Mouse (Mus musculus): ENCODE data around the gene Mrpl12. TPM values are rescaled to one million over a fixed set of nuclear protein-coding genes. Genes with fewer than 3 reads are reported as not detected.

Gene Mrpl12
- polyA plus RNA-seq, 1 experiment from 2014 or later = 176 TPM

- no peak for ATAC-seq (ENCODE audit: low FRiP score, low TSS enrichment)
- H3K27me3 ChIP-seq (ENCODE audit: insufficient read depth, low read length) = no peaks in the 10 kb centered on the region
- H3K4me1 ChIP-seq (ENCODE audit: insufficient read depth, low read length) = 0 out of 2 replicates have a peak, but pooled peaks cover 5% of the 10 kb centered on the region
Measured at GRCm38 (mm10) chr11:120453306-120453705, 31.1 kb upstream of the Mrpl12 start, which contains the start of gene Pde6g. Pde6g (minus strand) TSS chr11:120453500.

GRCm38 (mm10) chr11:120454965-120455364 lies 29.4 kb upstream of the Mrpl12 start:
- WGBS = 92% methylated on average over 4 of the region's 4 CpGs
- Histone ChIP-seq H3K27ac (ENCODE audit: low read length) (no peak overlapping the region), H3K9ac (replicated peaks; ENCODE audit: low read length) (no peak overlapping the region), H3K4me1 (ENCODE audit: insufficient read depth, low read length) (peaks cover 13% of the 10 kb centered on the region), H3K36me3 (ENCODE audit: insufficient read depth, low read length) (peaks cover 6% of the 10 kb centered on the region; the same call in 1 of the 2 replicates), H3K9me3 (ENCODE audit: low read length) (no peaks in the 10 kb centered on the region), H3K27me3 (ENCODE audit: insufficient read depth, low read length) (no peaks in the 10 kb centered on the region), H3K4me2 (replicated peaks; ENCODE audit: low read depth, low read length) (no peak overlapping the region), H3K4me3 (ENCODE audit: low read length) (no peak overlapping the region)
- no peak for ATAC-seq (ENCODE audit: low FRiP score, low TSS enrichment)

More at GRCm38 (mm10) chr11:120453306-120453705, 31.1 kb upstream of the Mrpl12 start, which contains the start of gene Pde6g:
- H3K4me2 ChIP-seq (replicated peaks; ENCODE audit: low read depth, low read length) = no peak within 1 kb of the TSS
- no peaks in the 10 kb centered on the region for H3K36me3 ChIP-seq (ENCODE audit: insufficient read depth, low read length)
- no peak within 1 kb of the TSS for H3K4me3 ChIP-seq (ENCODE audit: low read length)
- H3K9ac ChIP-seq (replicated peaks; ENCODE audit: low read length) = no peak within 1 kb of the TSS
- no peak within 1 kb of the TSS for H3K27ac ChIP-seq (ENCODE audit: low read length)
- WGBS = 91% methylated on average over 4 of the region's 4 CpGs
- H3K9me3 ChIP-seq (ENCODE audit: low read length) = no peaks in the 10 kb centered on the region

GRCm38 (mm10) chr11:120455413-120455812 lies 29.0 kb upstream of the Mrpl12 start:
- Histone ChIP-seq H3K4me1 (ENCODE audit: insufficient read depth, low read length) (peaks cover 13% of the 10 kb centered on the region), H3K4me3 (ENCODE audit: low read length) (no peak overlapping the region), H3K4me2 (replicated peaks; ENCODE audit: low read depth, low read length) (no peak overlapping the region), H3K27me3 (ENCODE audit: insufficient read depth, low read length) (no peaks in the 10 kb centered on the region), H3K27ac (ENCODE audit: low read length) (no peak overlapping the region), H3K9ac (replicated peaks; ENCODE audit: low read length) (no peak overlapping the region), H3K36me3 (ENCODE audit: insufficient read depth, low read length) (peaks cover 8% of the 10 kb centered on the region; the same call in 1 of the 2 replicates), H3K9me3 (ENCODE audit: low read length) (no peaks in the 10 kb centered on the region)
- 94% methylated on average over 7 of the region's 7 CpGs for WGBS
- no peak for ATAC-seq (ENCODE audit: low FRiP score, low TSS enrichment)

- ATAC-seq (ENCODE audit: low FRiP score, low TSS enrichment) = peak; percentile 10; the same call in 1 of the 2 replicates
Measured at GRCm38 (mm10) chr11:120457370-120457769, 27.0 kb upstream of the Mrpl12 start.

GRCm38 (mm10) chr11:120457772-120458751 lies 26.4 kb upstream of the Mrpl12 start, which contains the start of the genes Oxld1 and Ccdc137:
Oxld1 (minus strand) TSS chr11:120458068.
Ccdc137 (plus strand) TSS chr11:120458115.
- Histone ChIP-seq H3K27ac (ENCODE audit: low read length) (peak within 1 kb of the TSS; percentile 86), H3K27me3 (ENCODE audit: insufficient read depth, low read length) (no peaks in the 10 kb centered on the region), H3K4me3 (ENCODE audit: low read length) (peak within 1 kb of the TSS; percentile 88), H3K4me2 (replicated peaks; ENCODE audit: low read depth, low read length) (peak within 1 kb of the TSS; percentile 71), H3K9me3 (ENCODE audit: low read length) (no peaks in the 10 kb centered on the region), H3K36me3 (ENCODE audit: insufficient read depth, low read length) (peaks cover 26% of the 10 kb centered on the region), H3K4me1 (ENCODE audit: insufficient read depth, low read length) (peaks cover 13% of the 10 kb centered on the region), H3K9ac (replicated peaks; ENCODE audit: low read length) (peak within 1 kb of the TSS; percentile 97)
- WGBS = 3% methylated on average over 62 of the region's 62 CpGs
- ATAC-seq (ENCODE audit: low FRiP score, low TSS enrichment) = peak; percentile 96

More at GRCm38 (mm10) chr11:120457370-120457769, 27.0 kb upstream of the Mrpl12 start:
- H3K27me3 ChIP-seq (ENCODE audit: insufficient read depth, low read length) = no peaks in the 10 kb centered on the region
- peaks cover 25% of the 10 kb centered on the region for H3K36me3 ChIP-seq (ENCODE audit: insufficient read depth, low read length)
- peak overlapping the region; percentile 88 for H3K4me3 ChIP-seq (ENCODE audit: low read length)
- 24% methylated on average over 14 of the region's 14 CpGs for WGBS
- peak overlapping the region; percentile 97 for H3K9ac ChIP-seq (replicated peaks; ENCODE audit: low read length)
- H3K9me3 ChIP-seq (ENCODE audit: low read length) = no peaks in the 10 kb centered on the region
- peak overlapping the region; percentile 71 for H3K4me2 ChIP-seq (replicated peaks; ENCODE audit: low read depth, low read length)
- peaks cover 13% of the 10 kb centered on the region for H3K4me1 ChIP-seq (ENCODE audit: insufficient read depth, low read length)
- peak overlapping the region; percentile 86 for H3K27ac ChIP-seq (ENCODE audit: low read length)

GRCm38 (mm10) chr11:120458847-120459597 lies 25.4 kb upstream of the Mrpl12 start:
- Histone ChIP-seq H3K27me3 (ENCODE audit: insufficient read depth, low read length) (no peaks in the 10 kb centered on the region), H3K4me3 (ENCODE audit: low read length) (peak overlapping the region; percentile 88), H3K4me1 (ENCODE audit: insufficient read depth, low read length) (peaks cover 13% of the 10 kb centered on the region), H3K9me3 (ENCODE audit: low read length) (no peaks in the 10 kb centered on the region), H3K9ac (replicated peaks; ENCODE audit: low read length) (peak overlapping the region; percentile 97), H3K27ac (ENCODE audit: low read length) (peak overlapping the region; percentile 86; the same call in 1 of the 2 replicates), H3K36me3 (ENCODE audit: insufficient read depth, low read length) (peaks cover 30% of the 10 kb centered on the region), H3K4me2 (replicated peaks; ENCODE audit: low read depth, low read length) (peak overlapping the region; percentile 71)
- no peak for ATAC-seq (ENCODE audit: low FRiP score, low TSS enrichment)
- WGBS = 68% methylated on average over 6 of the region's 6 CpGs

GRCm38 (mm10) chr11:120463536-120463935 lies 20.9 kb upstream of the Mrpl12 start:
- WGBS = 92% methylated on average over 2 of the region's 2 CpGs
- H3K36me3 ChIP-seq (ENCODE audit: insufficient read depth, low read length) = peaks cover 30% of the 10 kb centered on the region
- H3K27me3 ChIP-seq (ENCODE audit: insufficient read depth, low read length) = no peaks in the 10 kb centered on the region

GRCm38 (mm10) chr11:120464365-120464764 lies 20.0 kb upstream of the Mrpl12 start:
- ATAC-seq (ENCODE audit: low FRiP score, low TSS enrichment) = no peak

More at GRCm38 (mm10) chr11:120463536-120463935, 20.9 kb upstream of the Mrpl12 start:
- Histone ChIP-seq H3K4me2 (replicated peaks; ENCODE audit: low read depth, low read length) (no peak overlapping the region), H3K9ac (replicated peaks; ENCODE audit: low read length) (no peak overlapping the region), H3K9me3 (ENCODE audit: low read length) (no peaks in the 10 kb centered on the region), H3K4me3 (ENCODE audit: low read length) (no peak overlapping the region), H3K27ac (ENCODE audit: low read length) (no peak overlapping the region), H3K4me1 (ENCODE audit: insufficient read depth, low read length) (peaks cover 22% of the 10 kb centered on the region)
- ATAC-seq (ENCODE audit: low FRiP score, low TSS enrichment) = no peak

GRCm38 (mm10) chr11:120465521-120465920 lies 18.9 kb upstream of the Mrpl12 start:
- no peak overlapping the region for H3K4me2 ChIP-seq (replicated peaks; ENCODE audit: low read depth, low read length)
- no peaks in the 10 kb centered on the region for H3K9me3 ChIP-seq (ENCODE audit: low read length)
- peaks cover 19% of the 10 kb centered on the region for H3K4me1 ChIP-seq (ENCODE audit: insufficient read depth, low read length)
- H3K27me3 ChIP-seq (ENCODE audit: insufficient read depth, low read length) = no peaks in the 10 kb centered on the region
- WGBS = 80% methylated on average over 4 of the region's 4 CpGs
- no peak overlapping the region for H3K27ac ChIP-seq (ENCODE audit: low read length)
- ATAC-seq (ENCODE audit: low FRiP score, low TSS enrichment) = no peak
- H3K9ac ChIP-seq (replicated peaks; ENCODE audit: low read length) = no peak overlapping the region
- no peak overlapping the region for H3K4me3 ChIP-seq (ENCODE audit: low read length)
- peaks cover 35% of the 10 kb centered on the region for H3K36me3 ChIP-seq (ENCODE audit: insufficient read depth, low read length)

More at GRCm38 (mm10) chr11:120464365-120464764, 20.0 kb upstream of the Mrpl12 start:
- Histone ChIP-seq H3K4me2 (replicated peaks; ENCODE audit: low read depth, low read length) (no peak overlapping the region), H3K4me3 (ENCODE audit: low read length) (no peak overlapping the region), H3K27me3 (ENCODE audit: insufficient read depth, low read length) (no peaks in the 10 kb centered on the region), H3K36me3 (ENCODE audit: insufficient read depth, low read length) (peaks cover 32% of the 10 kb centered on the region), H3K9me3 (ENCODE audit: low read length) (no peaks in the 10 kb centered on the region), H3K27ac (ENCODE audit: low read length) (no peak overlapping the region), H3K9ac (replicated peaks; ENCODE audit: low read length) (no peak overlapping the region), H3K4me1 (ENCODE audit: insufficient read depth, low read length) (peaks cover 19% of the 10 kb centered on the region)
- WGBS = 86% methylated on average over 5 of the region's 5 CpGs

Measured in kidney, embryonic 16.5 days (tissue).